25 mouse cellular contexts compared by ENCODE assay signal in the genomic region with DNA sequence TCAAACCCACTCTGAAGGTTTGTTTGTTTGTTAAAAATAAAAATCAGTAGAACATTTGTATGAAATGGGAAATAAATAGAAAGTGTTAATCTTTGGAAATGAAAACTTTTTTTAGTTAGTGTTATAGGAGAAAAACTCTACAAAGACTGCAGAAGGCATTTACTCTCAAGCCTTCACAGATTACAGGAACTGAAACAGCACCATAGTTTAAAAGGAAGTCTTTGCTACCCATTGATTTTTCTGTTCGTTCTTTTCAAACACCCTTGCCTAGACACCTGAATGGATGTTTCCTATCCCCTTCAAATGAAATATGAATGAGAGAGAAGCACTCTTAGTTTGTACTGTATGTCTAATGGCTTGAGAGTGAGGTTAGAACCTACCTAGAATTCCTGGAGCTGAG.
"Had no signal": no experiment of that assay in that cellular context is flagged by ENCODE, and none has a peak within 500 bp of the region (broad histone marks: within the 10 kb centered on the region; RNA-seq: fewer than 3 reads in every experiment).

No protein-coding gene starts in this region.

- ATAC-seq: hindbrain, postnatal 0 days; intestine, embryonic 16.5 days; liver, embryonic 12.5 days had no signal

- H3K9ac ChIP-seq: hindbrain, embryonic 13.5 days; hindbrain, embryonic 15.5 days; kidney, embryonic 15.5 days; limb, embryonic 13.5 days; limb, embryonic 15.5 days; liver, embryonic 12.5 days; liver, embryonic 14.5 days had no signal

- H3K27ac ChIP-seq: heart, adult 2 months; hindbrain, embryonic 13.5 days; hindbrain, embryonic 15.5 days; hindbrain, postnatal 0 days; kidney, embryonic 15.5 days; kidney, postnatal 0 days; limb, embryonic 13.5 days; limb, embryonic 15.5 days; liver, embryonic 12.5 days; liver, embryonic 14.5 days had no signal

- H3K4me2 ChIP-seq: heart, embryonic 11.5 days; hindbrain, embryonic 13.5 days; hindbrain, embryonic 15.5 days; kidney, embryonic 15.5 days; limb, embryonic 13.5 days; limb, embryonic 15.5 days; liver, embryonic 12.5 days had no signal

- H3K4me3 ChIP-seq: heart, adult 2 months; hindbrain, embryonic 13.5 days; hindbrain, embryonic 15.5 days; kidney, embryonic 15.5 days; limb, embryonic 13.5 days; limb, embryonic 15.5 days; liver, embryonic 12.5 days had no signal

- H3K4me1 ChIP-seq: hindbrain, embryonic 13.5 days; hindbrain, embryonic 15.5 days; kidney, embryonic 15.5 days; limb, embryonic 15.5 days; liver, embryonic 12.5 days had no signal

- DNase-seq: gastrocnemius, postnatal 14 days; gastrocnemius, postnatal 36 days; heart, adult 11 months; heart, adult 2 months; heart, postnatal 10 days; heart, postnatal 36 days; kidney, adult 11 months; kidney, adult 2 months; kidney, adult 9 months; kidney, postnatal 14 days; kidney, postnatal 36 days; layer of hippocampus, adult 9-11 months; layer of hippocampus, postnatal 36 days; left cerebral cortex, postnatal 4 days had no signal

- H3K27me3 ChIP-seq: hindbrain, embryonic 13.5 days; hindbrain, embryonic 15.5 days; kidney, embryonic 15.5 days; limb, embryonic 13.5 days; limb, embryonic 15.5 days; liver, embryonic 12.5 days had no signal

- H3K36me3 ChIP-seq: hindbrain, embryonic 13.5 days; hindbrain, embryonic 15.5 days; kidney, embryonic 15.5 days; limb, embryonic 13.5 days; limb, embryonic 15.5 days; liver, embryonic 12.5 days had no signal

- H3K9me3 ChIP-seq: hindbrain, embryonic 13.5 days; hindbrain, embryonic 15.5 days; kidney, embryonic 15.5 days; limb, embryonic 13.5 days; limb, embryonic 15.5 days; liver, embryonic 12.5 days had no signal
